Mouse (Mus musculus): Measurements from ENCODE around the gene Sertad2.

- TF ChIP-seq GATA1 (IDR thresholded peaks at IDR 0.05; ENCODE audit: borderline replicate concordance, low read length) (no peak), FLI1 (IDR thresholded peaks at IDR 0.05; ENCODE audit: low read length) (no peak)
These were observed 11.4 kb upstream of the Sertad2 start for GRCm38 (mm10) chr11:20531682-20531991.

Data from megakaryocyte, embryonic 14.5 days (primary cell).